Mouse (Mus musculus): ENCODE measurements around the gene Eda. TPM values are rescaled to one million over a fixed set of nuclear protein-coding genes. Genes with fewer than 3 reads are reported as not detected.
"Not testable (repeated sequence)": the region's sequence is repeated elsewhere in the genome, so short reads cannot be mapped to it uniquely, and the experiment has no call there.

The Eda gene
- polyA plus RNA-seq, 1 experiment from 2014 or later, result 1.9 TPM

- 52% methylated on average over 3 of the region's 3 CpGs for WGBS
- no peak for ATAC-seq (ENCODE audit: borderline replicate concordance, extremely low read depth, low FRiP score, low TSS enrichment)
- H3K4me3 ChIP-seq, result no peak overlapping the region
Measured at GRCm38 (mm10) chrX:100432311-100432710, 456.9 kb downstream of the Eda start.

GRCm38 (mm10) chrX:100442617-100443016, 467.2 kb downstream of the Eda start, which contains the start of gene Awat2:
Gene Awat2 (minus strand): TSS chrX:100442717.
- not testable (repeated sequence) for H3K4me1 ChIP-seq; H3K9ac ChIP-seq; H3K27ac ChIP-seq; H3K4me3 ChIP-seq; H3K9me3 ChIP-seq; H3K27me3 ChIP-seq; ATAC-seq (ENCODE audit: borderline replicate concordance, extremely low read depth, low FRiP score, low TSS enrichment); H3K36me3 ChIP-seq; H3K4me2 ChIP-seq
- 90% methylated on average over 2 of the region's 2 CpGs for WGBS

More at GRCm38 (mm10) chrX:100432311-100432710, 456.9 kb downstream of the Eda start:
- Histone ChIP-seq H3K36me3 (no peaks in the 10 kb centered on the region), H3K9me3 (no peaks in the 10 kb centered on the region), H3K27me3 (0 out of 2 replicates have a peak, but pooled peaks cover 3% of the 10 kb centered on the region), H3K27ac (no peak overlapping the region), H3K4me1 (no peaks in the 10 kb centered on the region), H3K4me2 (no peak overlapping the region), H3K9ac (no peak overlapping the region)

GRCm38 (mm10) chrX:100443532-100443931, 468.1 kb downstream of the Eda start:
- H3K27me3 ChIP-seq, result no peaks in the 10 kb centered on the region
- no peak overlapping the region for H3K4me2 ChIP-seq
- no peaks in the 10 kb centered on the region for H3K9me3 ChIP-seq
- H3K27ac ChIP-seq, result no peak overlapping the region
- no peaks in the 10 kb centered on the region for H3K36me3 ChIP-seq
- H3K4me3 ChIP-seq, result no peak overlapping the region
- H3K9ac ChIP-seq, result no peak overlapping the region
- no peaks in the 10 kb centered on the region for H3K4me1 ChIP-seq
- ATAC-seq (ENCODE audit: borderline replicate concordance, extremely low read depth, low FRiP score, low TSS enrichment), result no peak
- WGBS, result 87% methylated on average over 7 of the region's 7 CpGs

MicroRNAs encoded within 50 kb of the gene (microRNA counts, 519-probe panel; counts per million panel counts)
- 2,700 counts per million, percentile 68 among the panel's probes with 10 or more counts for microRNA mmu-miR-676

Small RNAs within 50 kb of the gene (microRNA-seq; reads per million reads assigned to microRNA genes)
- 856 reads per million, percentile 74 among the genes with 10 or more reads in this experiment for gene Mir676

Other genes starting within 250 kb of the Eda start
- gene Tmem28, start 154.6 kb upstream of the Eda start, polyA plus RNA-seq (2015; fragmentation: Nextera tagmentation; extraction: Ambion mirVana), result not detected in 2 replicates